Mouse (Mus musculus) CH12.LX (cell line): ENCODE measurements at regions not wholly inside any gene's neighbourhood (a gene's known extent, or its start where the extent isn't known, plus 50 kb on each side); places are given as distances from the start of the nearest gene placed in this dataset.

Source experiments
- CTCF ChIP-seq, 2 experiments: IDR thresholded peaks in 1 of 2; conservative IDR thresholded peaks in 1 of 2; 2 replicates each; pipeline ENCODE4 v1.5.1; 2011 to 2012; ENCODE audit warnings: low read depth in 2 of 2, low read length in 2 of 2, improper control_type of control experiment in 1 of 2, inconsistent platforms in 1 of 2, mild to moderate bottlenecking in 1 of 2, moderate library complexity in 1 of 2
- EP300 ChIP-seq: IDR thresholded peaks from 2 replicates; pipeline ENCODE4 v1.6.1; 2011; ENCODE audit warnings: low read length, improper control_type of control experiment
- ETS1 ChIP-seq: conservative IDR thresholded peaks from 2 replicates; pipeline ENCODE4 v1.6.1; 2012; ENCODE audit warnings: low read depth, mild to moderate bottlenecking, inconsistent platforms, low read length, improper control_type of control experiment, moderate library complexity
- GABPA ChIP-seq: IDR thresholded peaks from 2 replicates; pipeline ENCODE4 v1.6.1; 2012; ENCODE audit warnings: low read depth, low read length, improper control_type of control experiment, inconsistent platforms; ENCODE audit not compliant: insufficient replicate concordance
- MAFK ChIP-seq: IDR thresholded peaks from 2 replicates; pipeline ENCODE4 v1.6.1; 2011; ENCODE audit warnings: low read length, improper control_type of control experiment; ENCODE audit not compliant: insufficient replicate concordance
- NRF1 ChIP-seq: IDR thresholded peaks from 2 replicates; pipeline ENCODE4 v1.6.1; 2014; ENCODE audit warnings: low read depth, mild to moderate bottlenecking, inconsistent platforms, low read length, improper control_type of control experiment, moderate library complexity
- POLR2A ChIP-seq: IDR thresholded peaks from 2 replicates; pipeline ENCODE4 v1.6.1; 2011; ENCODE audit warnings: low read depth, mild to moderate bottlenecking, improper control_type of control experiment, low read length
- RCOR1 ChIP-seq: conservative IDR thresholded peaks from 2 replicates; pipeline ENCODE4 v1.6.1; 2012; ENCODE audit warnings: low read depth, mild to moderate bottlenecking, inconsistent platforms, low read length, improper control_type of control experiment
- SIN3A ChIP-seq: IDR thresholded peaks from 2 replicates; pipeline ENCODE4 v1.6.1; 2012; ENCODE audit warnings: low read length, improper control_type of control experiment, inconsistent platforms
- UBTF ChIP-seq: IDR thresholded peaks from 2 replicates; pipeline ENCODE4 v1.6.1; 2012; ENCODE audit warnings: low read depth, mild to moderate bottlenecking, inconsistent platforms, low read length, improper control_type of control experiment, moderate library complexity
- USF1 ChIP-seq: IDR thresholded peaks from 2 replicates; pipeline ENCODE4 v1.6.1; 2014; ENCODE audit warnings: low read depth, mild to moderate bottlenecking, inconsistent platforms, low read length, improper control_type of control experiment

- TF ChIP-seq CTCF (conservative IDR thresholded peaks at IDR 0.05 in 1 of 2, IDR thresholded peaks at IDR 0.05 in 1 of 2; ENCODE audit: low read depth in 2 of 2, low read length in 2 of 2) (no peak), NRF1 (no peak), USF1 (no peak), POLR2A (no peak), GABPA (no peak), EP300 (no peak), ETS1 (no peak), MAFK (no peak), UBTF (no peak), RCOR1 (no peak), SIN3A (no peak)
Measured at GRCm38 (mm10) chr4:9122639-9123286, 883.9 kb upstream of the Car8 start.
